Mouse (Mus musculus): Measurements from ENCODE around the gene Mcur1.

The Mcur1 gene

GRCm38 (mm10) chr13:43495645-43496044 is 64.3 kb downstream of the Mcur1 start:
- DNase-seq (ENCODE audit: inconsistent age in 2 of 2, low spot score in 1 of 2): no peak

DNA sequence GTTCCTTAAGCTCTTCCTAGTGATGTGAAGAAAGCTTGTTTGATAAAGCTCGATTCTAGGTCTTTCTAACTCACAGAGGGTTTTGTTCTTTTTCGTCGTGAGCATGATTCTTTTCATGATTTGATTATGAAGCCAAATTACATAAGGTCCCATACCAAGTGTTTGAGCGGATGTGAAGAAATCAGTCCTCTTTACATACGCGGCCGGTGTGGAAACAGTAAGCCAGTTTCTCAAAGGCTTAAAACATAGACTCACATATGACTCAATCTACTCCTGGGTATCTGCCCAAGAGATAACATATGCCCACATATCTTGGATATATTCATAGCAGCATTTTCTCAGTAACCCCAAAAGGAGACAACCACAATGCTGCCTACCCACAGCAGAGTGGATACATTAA is 66.3 kb downstream of the Mcur1 start:
- no peak for DNase-seq (ENCODE audit: inconsistent age in 2 of 2, low spot score in 1 of 2)

GRCm38 (mm10) chr13:43493058-43493481 is 66.9 kb downstream of the Mcur1 start:
- no peak for DNase-seq (ENCODE audit: inconsistent age in 2 of 2, low spot score in 1 of 2)

Measured in adrenal gland, adult (tissue).